Mouse (Mus musculus): ENCODE measurements around the gene Pld3.

- TF ChIP-seq CTCF (IDR thresholded peaks at IDR 0.05; ENCODE audit: extremely low read depth, insufficient read depth, insufficient read length, insufficient replicate concordance) = no peak
- TF ChIP-seq POLR2A (IDR thresholded peaks at IDR 0.05; ENCODE audit: low read depth, low read length) = no peak
Observed at GRCm38 (mm10) chr7:27560978-27561377, 8.0 kb upstream of the Pld3 start.

Measured in spleen, adult 2 months (tissue).